Mouse (Mus musculus): ENCODE data around the gene Krtap5-3. TPM values are rescaled to one million over a fixed set of nuclear protein-coding genes. Genes with fewer than 3 reads are reported as not detected.
"Not testable (repeated sequence)": the region's sequence is repeated elsewhere in the genome, so short reads cannot be mapped to it uniquely, and the experiment has no call there.

Krtap5-3 gene
- polyA plus RNA-seq (2015; fragmentation: Nextera tagmentation; extraction: Ambion mirVana): not detected in 2 replicates

- WGBS: 35% methylated on average over 1 of the region's 1 CpGs
- no peaks in the 10 kb centered on the region for H3K9me3 ChIP-seq (ENCODE audit: control insufficient read depth)
- no peak for ATAC-seq
- H3K27me3 ChIP-seq (replicated peaks; ENCODE audit: control insufficient read depth, insufficient read depth, low read length): peaks cover 3% of the 10 kb centered on the region; the same call in 1 of the 2 replicates
- H3K9ac ChIP-seq (ENCODE audit: low read depth, low read length): no peak within 1 kb of the TSS
- no peak within 1 kb of the TSS for H3K27ac ChIP-seq (ENCODE audit: low read depth, low read length)
- no peaks in the 10 kb centered on the region for H3K36me3 ChIP-seq (ENCODE audit: control insufficient read depth, insufficient read depth)
- H3K4me2 ChIP-seq (replicated peaks; ENCODE audit: low read depth): no peak within 1 kb of the TSS
- H3K4me3 ChIP-seq (ENCODE audit: low read depth, low read length): no peak within 1 kb of the TSS
- TF ChIP-seq CTCF (IDR thresholded peaks at IDR 0.05; ENCODE audit: low read depth): no peak
- H3K4me1 ChIP-seq (replicated peaks; ENCODE audit: control insufficient read depth, insufficient read depth, low read length): no peaks in the 10 kb centered on the region
Measured at GRCm38 (mm10) chr7:142201064-142201463, at the start of gene Krtap5-3. Gene Krtap5-3 (plus strand): TSS chr7:142201364.

GRCm38 (mm10) chr7:142152191-142152590, 49.0 kb upstream of the Krtap5-3 start:
- H3K9me3 ChIP-seq (ENCODE audit: control insufficient read depth): no peaks in the 10 kb centered on the region
- TF ChIP-seq CTCF (IDR thresholded peaks at IDR 0.05; ENCODE audit: low read depth): no peak

GRCm38 (mm10) chr7:142155308-142155707, 45.9 kb upstream of the Krtap5-3 start:
- H3K4me1 ChIP-seq (replicated peaks; ENCODE audit: control insufficient read depth, insufficient read depth, low read length): no peaks in the 10 kb centered on the region
- H3K36me3 ChIP-seq (ENCODE audit: control insufficient read depth, insufficient read depth): no peaks in the 10 kb centered on the region
- H3K4me2 ChIP-seq (replicated peaks; ENCODE audit: low read depth): no peak overlapping the region
- H3K4me3 ChIP-seq (ENCODE audit: low read depth, low read length): no peak overlapping the region
- H3K9ac ChIP-seq (ENCODE audit: low read depth, low read length): no peak overlapping the region
- TF ChIP-seq CTCF (IDR thresholded peaks at IDR 0.05; ENCODE audit: low read depth): no peak
- H3K27me3 ChIP-seq (replicated peaks; ENCODE audit: control insufficient read depth, insufficient read depth, low read length): no peaks in the 10 kb centered on the region
- no peak for ATAC-seq
- H3K9me3 ChIP-seq (ENCODE audit: control insufficient read depth): no peaks in the 10 kb centered on the region
- 21% methylated on average over 1 of the region's 1 CpGs for WGBS
- no peak overlapping the region for H3K27ac ChIP-seq (ENCODE audit: low read depth, low read length)

More at GRCm38 (mm10) chr7:142152191-142152590, 49.0 kb upstream of the Krtap5-3 start:
- no peak overlapping the region for H3K9ac ChIP-seq (ENCODE audit: low read depth, low read length)
- no peaks in the 10 kb centered on the region for H3K4me1 ChIP-seq (replicated peaks; ENCODE audit: control insufficient read depth, insufficient read depth, low read length)
- no peak overlapping the region for H3K4me3 ChIP-seq (ENCODE audit: low read depth, low read length)
- 72% methylated on average over 4 of the region's 4 CpGs for WGBS
- H3K27ac ChIP-seq (ENCODE audit: low read depth, low read length): no peak overlapping the region
- no peaks in the 10 kb centered on the region for H3K36me3 ChIP-seq (ENCODE audit: control insufficient read depth, insufficient read depth)
- H3K4me2 ChIP-seq (replicated peaks; ENCODE audit: low read depth): no peak overlapping the region
- ATAC-seq: no peak
- H3K27me3 ChIP-seq (replicated peaks; ENCODE audit: control insufficient read depth, insufficient read depth, low read length): no peaks in the 10 kb centered on the region

DNA sequence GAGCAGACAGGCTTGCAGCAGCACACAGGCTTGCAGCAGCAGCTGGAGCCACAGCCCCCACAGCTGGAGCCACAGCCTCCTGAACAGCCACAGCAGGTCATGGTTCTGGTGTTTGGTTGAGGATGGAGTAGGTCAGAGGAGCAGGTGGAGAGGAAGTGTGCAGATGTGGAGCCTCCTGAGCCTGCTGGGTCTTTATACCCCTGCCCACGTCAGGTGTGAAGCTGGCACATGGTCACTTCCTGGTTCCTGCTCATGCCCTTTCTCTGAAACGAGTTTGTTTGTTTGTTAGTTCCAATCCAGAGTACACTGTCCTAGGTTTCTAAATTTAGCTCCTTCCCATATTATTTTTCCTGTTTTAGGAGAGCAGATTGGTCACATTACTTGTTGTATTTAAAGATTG, 44.2 kb upstream of the Krtap5-3 start, which contains the start of gene Gm29735:
Gene Gm29735 (minus strand): TSS at position 101 of the 400 bp plus-strand sequence.
- H3K36me3 ChIP-seq (ENCODE audit: control insufficient read depth, insufficient read depth); H3K4me1 ChIP-seq (replicated peaks; ENCODE audit: control insufficient read depth, insufficient read depth, low read length); H3K4me3 ChIP-seq (ENCODE audit: low read depth, low read length); ATAC-seq; H3K27me3 ChIP-seq (replicated peaks; ENCODE audit: control insufficient read depth, insufficient read depth, low read length); H3K9ac ChIP-seq (ENCODE audit: low read depth, low read length); H3K27ac ChIP-seq (ENCODE audit: low read depth, low read length); H3K9me3 ChIP-seq (ENCODE audit: control insufficient read depth); H3K4me2 ChIP-seq (replicated peaks; ENCODE audit: low read depth): not testable (repeated sequence)
- WGBS: 45% methylated on average over 2 of the region's 2 CpGs

DNA sequence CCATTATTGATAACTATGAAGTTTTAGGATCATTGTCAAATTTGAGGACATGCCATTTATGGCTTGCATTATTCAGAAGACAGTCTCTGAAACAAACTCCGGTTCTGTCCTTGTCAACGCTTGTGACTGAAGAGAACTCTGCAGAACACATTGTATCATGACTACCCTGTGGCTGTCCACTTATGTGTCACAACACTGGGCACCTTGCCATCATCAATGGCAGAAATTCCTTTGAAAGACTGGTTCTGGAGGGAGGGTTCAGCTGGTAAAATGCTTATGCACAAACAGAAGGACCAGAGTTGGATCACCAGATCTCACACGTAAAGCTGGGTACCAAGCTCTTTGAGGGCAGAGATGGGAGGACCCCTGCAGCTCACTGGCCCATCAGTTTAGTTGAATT, 41.8 kb upstream of the Krtap5-3 start:
- Histone ChIP-seq H3K27ac (ENCODE audit: low read depth, low read length) (no peak overlapping the region), H3K4me2 (replicated peaks; ENCODE audit: low read depth) (no peak overlapping the region), H3K9me3 (ENCODE audit: control insufficient read depth) (no peaks in the 10 kb centered on the region), H3K9ac (ENCODE audit: low read depth, low read length) (no peak overlapping the region), H3K4me1 (replicated peaks; ENCODE audit: control insufficient read depth, insufficient read depth, low read length) (no peaks in the 10 kb centered on the region), H3K4me3 (ENCODE audit: low read depth, low read length) (no peak overlapping the region), H3K27me3 (replicated peaks; ENCODE audit: control insufficient read depth, insufficient read depth, low read length) (no peaks in the 10 kb centered on the region), H3K36me3 (ENCODE audit: control insufficient read depth, insufficient read depth) (no peaks in the 10 kb centered on the region)
- 91% methylated on average over 3 of the region's 3 CpGs for WGBS
- TF ChIP-seq CTCF (IDR thresholded peaks at IDR 0.05; ENCODE audit: low read depth): no peak
- ATAC-seq: no peak

DNA sequence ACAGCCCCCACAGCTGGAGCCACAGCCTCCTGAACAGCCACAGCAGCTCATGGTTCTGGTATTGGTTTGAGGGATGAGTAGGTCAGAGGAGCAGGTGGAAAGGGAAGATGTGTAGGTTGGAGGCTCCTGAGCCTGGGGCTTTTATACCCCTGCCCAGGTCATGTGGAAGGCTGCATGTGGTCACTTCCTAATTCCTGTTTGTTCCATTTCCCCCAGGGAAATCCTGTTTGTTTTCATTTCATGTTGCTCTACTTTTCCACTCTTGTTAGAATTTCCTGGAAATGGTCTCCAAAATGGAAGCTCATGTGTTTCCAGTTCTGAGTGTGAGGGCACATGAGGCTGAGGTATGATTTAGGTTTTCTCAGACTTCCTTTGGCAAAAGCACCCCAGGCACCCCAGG, 35.5 kb upstream of the Krtap5-3 start, which contains the start of gene Gm4553:
Gene Gm4553 (minus strand): TSS at position 101 of the 400 bp plus-strand sequence.
- H3K4me1 ChIP-seq (replicated peaks; ENCODE audit: control insufficient read depth, insufficient read depth, low read length); ATAC-seq: not testable (repeated sequence)

DNA sequence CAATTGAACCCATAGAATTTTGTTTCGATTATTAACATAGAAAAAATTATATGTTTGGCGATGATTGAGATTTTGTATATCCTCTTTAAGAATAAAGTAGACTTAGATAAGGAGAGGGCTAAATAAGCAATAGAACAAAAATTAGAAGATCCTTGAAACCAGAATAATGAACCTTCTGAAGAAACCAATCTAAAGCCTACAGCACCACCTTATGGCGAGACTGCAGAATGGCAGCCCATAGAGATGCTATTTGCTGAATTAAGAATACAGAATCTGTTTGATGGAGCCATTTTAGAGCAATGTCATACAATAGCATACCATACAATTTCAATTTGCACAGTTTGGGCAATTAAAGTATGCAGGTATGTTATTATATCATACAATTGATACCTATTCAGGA, 31.3 kb upstream of the Krtap5-3 start:
- 0 out of 2 replicates have a peak, but pooled peaks cover 2% of the 10 kb centered on the region for H3K27me3 ChIP-seq (replicated peaks; ENCODE audit: control insufficient read depth, insufficient read depth, low read length)
- H3K36me3 ChIP-seq (ENCODE audit: control insufficient read depth, insufficient read depth): no peaks in the 10 kb centered on the region
- H3K4me3 ChIP-seq (ENCODE audit: low read depth, low read length): no peak overlapping the region
- H3K4me1 ChIP-seq (replicated peaks; ENCODE audit: control insufficient read depth, insufficient read depth, low read length): no peaks in the 10 kb centered on the region
- TF ChIP-seq CTCF (IDR thresholded peaks at IDR 0.05; ENCODE audit: low read depth): peak; percentile 67
- H3K4me2 ChIP-seq (replicated peaks; ENCODE audit: low read depth): no peak overlapping the region
- 50% methylated on average over 3 of the region's 3 CpGs for WGBS
- no peaks in the 10 kb centered on the region for H3K9me3 ChIP-seq (ENCODE audit: control insufficient read depth)
- no peak overlapping the region for H3K9ac ChIP-seq (ENCODE audit: low read depth, low read length)
- ATAC-seq: no peak
- no peak overlapping the region for H3K27ac ChIP-seq (ENCODE audit: low read depth, low read length)

More for the DNA sequence above, 35.5 kb upstream of the Krtap5-3 start, which contains the start of gene Gm4553:
- H3K4me2 ChIP-seq (replicated peaks; ENCODE audit: low read depth); H3K36me3 ChIP-seq (ENCODE audit: control insufficient read depth, insufficient read depth); H3K9me3 ChIP-seq (ENCODE audit: control insufficient read depth); H3K27me3 ChIP-seq (replicated peaks; ENCODE audit: control insufficient read depth, insufficient read depth, low read length); H3K4me3 ChIP-seq (ENCODE audit: low read depth, low read length); H3K9ac ChIP-seq (ENCODE audit: low read depth, low read length); H3K27ac ChIP-seq (ENCODE audit: low read depth, low read length): not testable (repeated sequence)

- H3K4me1 ChIP-seq (replicated peaks; ENCODE audit: control insufficient read depth, insufficient read depth, low read length); H3K27me3 ChIP-seq (replicated peaks; ENCODE audit: control insufficient read depth, insufficient read depth, low read length); ATAC-seq; H3K27ac ChIP-seq (ENCODE audit: low read depth, low read length); H3K4me3 ChIP-seq (ENCODE audit: low read depth, low read length); H3K9me3 ChIP-seq (ENCODE audit: control insufficient read depth); H3K4me2 ChIP-seq (replicated peaks; ENCODE audit: low read depth); H3K9ac ChIP-seq (ENCODE audit: low read depth, low read length); H3K36me3 ChIP-seq (ENCODE audit: control insufficient read depth, insufficient read depth): not testable (repeated sequence)
Measured at GRCm38 (mm10) chr7:142175905-142176304, 25.3 kb upstream of the Krtap5-3 start, which contains the start of gene Krtap5-2. Gene Krtap5-2 (minus strand): TSS chr7:142176005.

All from intestine, postnatal 0 days (tissue).